Mouse (Mus musculus) monocyte, adult 2 months (primary cell): ENCODE results near the gene Tspan9.

Experiments
- DNase-seq, 2 experiments: peaks; one replicate each; pipeline ENCODE4 v3.0.0; 2022; ENCODE audit warnings: low spot score in 2 of 2, low read depth in 1 of 2

Gene Tspan9

GRCm38 (mm10) chr6:128041836-128042235 is 101.6 kb downstream of the Tspan9 start:
- no peak for DNase-seq

DNA sequence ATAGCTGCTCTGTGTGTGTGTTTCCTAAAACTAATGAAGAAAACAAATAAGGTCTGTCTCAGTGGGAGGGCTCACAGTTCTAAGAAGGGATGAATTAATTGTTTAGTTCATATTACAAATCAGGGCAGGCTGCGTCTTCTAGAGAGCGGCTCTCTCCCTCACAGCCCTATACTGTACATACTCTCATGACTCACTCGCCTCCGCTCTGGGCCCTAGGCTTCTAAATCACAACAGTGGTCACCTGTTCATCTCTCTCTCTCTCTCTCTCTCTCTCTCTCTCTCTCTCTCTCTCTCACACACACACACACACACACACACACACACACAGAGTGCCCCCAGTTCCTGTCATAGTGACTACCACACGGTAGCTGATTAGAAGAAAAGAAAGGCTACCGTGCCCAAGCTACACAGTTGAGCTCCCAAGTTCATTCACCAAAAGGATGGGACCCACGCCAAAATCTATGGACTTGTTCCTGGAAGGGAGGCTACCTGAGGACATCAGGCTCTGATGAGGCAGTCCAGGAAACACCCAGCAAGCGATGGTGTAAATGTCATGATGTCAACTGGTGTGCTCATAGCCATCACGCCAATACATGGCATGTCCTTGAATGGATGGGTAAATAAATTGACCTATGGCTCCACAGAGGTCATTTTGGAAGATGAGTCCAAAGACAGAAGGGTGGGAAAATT is 104.2 kb downstream of the Tspan9 start:
- DNase-seq: no peak

DNA sequence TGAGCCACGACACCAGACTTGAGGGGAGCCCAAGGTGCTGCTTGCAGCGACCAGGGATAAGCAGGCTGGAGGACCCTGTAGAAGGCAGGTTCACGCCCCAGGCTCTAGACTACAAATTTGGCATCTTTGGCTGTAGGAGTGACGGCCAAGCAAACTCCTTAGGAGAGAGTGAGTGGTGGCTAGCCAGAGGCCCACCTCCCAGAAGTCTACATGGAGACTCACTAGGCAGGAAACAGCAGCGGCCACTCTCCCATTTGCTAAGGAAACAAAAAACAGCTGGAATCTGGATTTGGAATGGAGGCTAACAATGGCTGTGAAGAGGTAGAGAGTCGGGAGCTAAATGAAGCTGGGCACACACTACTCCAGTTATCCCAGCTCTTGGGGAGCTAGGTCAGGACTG is 104.8 kb downstream of the Tspan9 start:
- DNase-seq: no peak

GRCm38 (mm10) chr6:128036597-128036996 is 106.8 kb downstream of the Tspan9 start:
- DNase-seq: no peak

DNA sequence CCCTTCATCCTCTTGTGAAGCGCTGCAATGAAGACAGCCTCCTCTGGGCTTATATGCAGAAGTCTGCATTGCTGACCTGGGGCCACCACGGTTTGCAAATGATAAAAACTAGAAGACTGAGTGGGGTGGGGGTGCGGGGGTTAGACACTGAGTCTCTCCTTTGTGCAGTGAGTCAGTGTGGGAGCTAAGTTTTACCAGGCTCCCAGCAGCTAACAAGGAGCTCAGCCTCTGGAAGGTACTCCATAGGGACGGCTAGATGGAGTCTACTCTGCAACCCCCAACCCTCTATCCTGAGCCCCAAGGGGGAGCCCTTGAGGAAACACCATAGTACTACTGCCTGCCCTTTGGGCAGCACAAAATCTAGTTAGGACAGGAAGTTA is 107.5 kb downstream of the Tspan9 start:
- DNase-seq: no peak

- no peak for DNase-seq
These were observed 108.0 kb downstream of the Tspan9 start for GRCm38 (mm10) chr6:128035250-128035929.

GRCm38 (mm10) chr6:128034317-128035249 is 108.8 kb downstream of the Tspan9 start:
- no peak for DNase-seq

DNA sequence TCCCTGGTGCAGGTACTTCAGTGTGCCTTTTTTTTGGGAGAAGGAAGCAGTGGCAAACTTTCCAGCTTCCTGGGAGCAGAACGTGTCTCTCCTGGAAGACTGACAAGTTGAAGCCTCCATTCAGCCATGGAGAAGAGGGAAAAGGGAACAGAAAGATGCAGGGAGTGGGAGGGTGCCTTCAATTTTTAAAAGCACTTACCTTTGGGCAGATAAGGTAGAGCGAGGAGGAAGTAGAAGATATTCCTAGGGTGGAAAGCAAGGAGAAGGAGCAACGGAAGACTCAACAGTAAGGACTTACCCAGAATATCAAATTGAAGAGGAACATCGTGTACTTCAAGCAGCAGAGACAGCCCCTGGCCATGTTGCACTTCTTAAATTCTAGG is 109.5 kb downstream of the Tspan9 start:
- no peak for DNase-seq

GRCm38 (mm10) chr6:128033172-128033867 is 110.1 kb downstream of the Tspan9 start:
- DNase-seq: no peak

DNA sequence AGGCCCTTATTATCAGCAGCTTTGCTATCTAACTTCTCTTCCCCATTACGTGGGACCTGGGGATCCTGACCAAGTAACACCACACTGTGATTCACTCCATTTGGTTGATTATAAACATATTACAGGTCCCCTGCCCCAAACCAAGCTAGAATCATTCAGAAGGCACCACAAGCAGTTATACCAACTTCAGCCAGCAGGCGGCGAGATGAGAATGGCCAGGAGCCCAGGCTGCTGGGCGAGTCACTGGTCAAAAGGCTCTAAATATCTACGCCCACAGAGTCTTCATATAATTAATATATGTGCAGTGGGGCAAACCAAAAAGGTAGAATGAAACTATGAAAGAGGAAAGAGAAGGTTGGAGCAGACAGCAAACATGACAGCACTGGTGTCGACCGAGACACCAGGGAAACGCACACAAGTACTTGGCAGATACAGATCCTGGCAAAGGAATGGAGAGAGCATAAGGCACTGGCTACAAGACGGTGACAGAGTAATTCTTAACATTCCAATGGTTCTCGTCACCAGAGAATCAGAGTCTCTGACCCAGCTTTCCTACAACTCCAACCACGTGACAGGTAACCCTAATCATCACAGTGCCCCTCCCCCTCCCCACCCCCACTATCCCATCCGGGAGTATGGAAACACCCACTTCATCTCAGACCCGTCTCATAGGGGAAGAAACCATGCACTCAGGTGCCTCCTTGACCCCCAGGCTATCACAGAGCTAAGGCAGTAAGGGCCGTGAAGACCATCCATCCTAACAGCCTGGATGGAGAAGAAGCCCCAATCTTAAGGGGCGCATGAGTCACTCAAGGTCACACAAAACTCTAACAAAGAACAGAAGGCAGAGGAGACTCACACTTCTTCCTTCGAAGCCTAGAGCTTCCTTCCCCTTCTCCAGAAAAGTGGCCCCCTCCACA is 110.9 kb downstream of the Tspan9 start:
- DNase-seq: peak; percentile 8 to 34

DNA sequence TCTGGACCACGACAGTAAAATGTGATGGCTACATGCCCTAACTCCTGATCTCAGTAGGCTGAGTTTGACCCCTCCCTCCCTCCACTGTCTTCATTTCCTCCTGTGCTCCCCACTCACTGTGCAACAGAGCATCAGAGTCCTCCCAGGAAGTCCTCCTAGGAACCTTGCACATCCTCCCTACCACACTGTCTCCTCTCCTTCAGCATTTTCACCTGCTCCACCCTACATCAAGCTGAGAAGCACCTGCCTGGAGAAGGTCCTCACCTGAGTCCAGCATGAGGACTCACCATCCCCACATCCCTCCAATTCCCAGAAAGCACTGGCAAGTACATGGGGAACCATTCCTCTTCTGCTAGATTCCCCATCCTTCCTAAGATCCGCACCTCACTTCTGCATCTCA is 111.8 kb downstream of the Tspan9 start:
- DNase-seq: no peak

DNA sequence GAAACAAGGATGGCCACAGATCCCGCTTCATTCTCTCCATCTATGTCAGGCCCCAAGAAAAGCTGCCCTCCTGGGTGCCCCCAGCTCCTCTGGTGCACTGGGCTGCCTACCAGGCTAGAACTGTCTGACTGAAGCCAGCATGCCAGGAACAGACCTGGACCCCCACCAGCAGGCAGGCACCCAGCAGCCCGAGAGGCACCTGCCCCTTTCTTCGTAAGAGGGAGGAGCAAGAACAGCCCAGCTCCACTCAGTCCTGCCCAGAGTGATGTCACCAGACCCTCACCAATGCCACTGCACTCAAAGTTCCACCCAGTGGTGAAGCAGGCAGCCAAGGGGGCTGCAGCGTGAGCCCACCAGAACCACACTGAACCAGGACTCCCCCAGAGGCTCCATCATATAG is 112.3 kb downstream of the Tspan9 start:
- DNase-seq: no peak

- no peak for DNase-seq
These were observed 112.9 kb downstream of the Tspan9 start for GRCm38 (mm10) chr6:128030475-128030874.

DNA sequence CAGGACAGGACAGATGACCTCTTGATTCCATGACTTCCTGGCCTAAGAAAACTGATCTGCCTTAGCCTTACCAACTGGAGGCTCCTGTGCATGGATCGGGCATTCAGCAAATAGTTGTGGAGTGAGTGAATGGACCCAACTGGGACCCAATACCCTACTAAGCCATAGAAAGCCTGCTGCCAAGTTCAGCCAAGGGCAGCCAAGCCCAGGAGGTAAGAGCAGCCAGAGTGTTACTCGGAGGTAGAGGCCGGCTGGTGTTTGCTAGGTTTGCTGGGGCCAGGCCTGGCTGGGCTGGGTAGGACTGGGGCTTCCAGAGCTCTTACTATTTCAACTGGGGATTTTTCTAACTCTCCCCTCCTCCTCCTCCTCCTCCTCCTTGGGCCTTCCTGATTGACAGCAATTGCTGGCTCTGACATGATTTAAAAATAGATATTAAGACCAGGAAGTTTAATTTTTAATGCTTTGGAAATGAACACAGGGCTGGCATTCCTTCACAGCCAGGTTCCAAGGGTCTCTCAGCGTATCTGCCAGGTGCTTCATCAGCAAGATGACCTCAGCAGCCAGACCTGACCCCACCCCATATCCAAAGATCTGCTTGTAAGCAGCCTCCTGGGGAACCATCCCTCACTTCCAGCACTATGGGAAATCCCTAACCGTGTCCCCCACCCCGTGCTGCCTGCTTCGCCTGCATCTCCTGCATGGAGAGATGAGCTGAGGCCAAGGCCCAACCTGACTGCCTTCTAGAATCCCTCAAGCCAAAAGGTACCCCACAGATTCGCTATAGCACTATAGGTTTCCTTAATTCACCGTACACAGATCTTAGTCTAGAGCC is 113.7 kb downstream of the Tspan9 start:
- no peak for DNase-seq

DNA sequence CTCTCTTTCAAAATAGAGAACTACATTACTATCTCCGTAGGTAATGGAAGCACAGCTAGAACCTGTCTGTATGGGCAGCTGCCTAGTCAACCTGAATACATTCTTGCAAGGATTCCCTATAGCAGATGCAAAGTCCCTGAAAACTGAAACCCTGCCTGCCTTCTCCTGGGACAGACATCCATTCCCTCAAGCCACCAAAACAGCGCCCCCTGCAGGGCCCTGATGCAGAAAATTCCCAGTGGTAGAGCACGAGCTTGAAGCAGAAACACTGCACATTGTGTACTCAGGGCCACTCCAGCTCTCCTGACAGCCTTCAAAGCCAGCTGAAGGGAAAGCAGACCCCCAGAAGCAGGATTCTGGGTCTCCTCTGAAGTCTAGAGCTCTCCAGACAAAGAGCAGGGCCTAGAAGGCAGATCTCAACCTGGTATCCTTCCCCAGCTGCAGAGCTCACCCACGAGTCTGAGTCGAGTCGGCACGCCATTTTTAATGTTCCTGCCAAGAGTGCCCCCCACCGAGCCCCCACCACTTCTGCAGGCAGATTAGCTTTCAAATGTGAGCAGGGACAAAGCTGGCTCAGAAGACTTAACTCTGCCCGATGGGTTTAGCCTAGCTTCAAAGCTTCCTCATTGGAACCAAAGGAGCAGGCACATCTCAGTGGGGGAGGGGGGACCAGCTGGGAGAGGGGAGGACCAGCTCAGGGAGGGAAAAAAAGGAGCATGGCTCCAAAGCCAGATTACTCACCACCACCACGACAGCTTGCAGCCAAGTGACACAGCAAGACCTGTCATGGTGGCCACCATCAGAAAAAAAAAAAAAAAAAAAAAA is 115.1 kb downstream of the Tspan9 start:
- no peak for DNase-seq

GRCm38 (mm10) chr6:128025997-128026396 is 117.4 kb downstream of the Tspan9 start:
- DNase-seq: no peak

DNA sequence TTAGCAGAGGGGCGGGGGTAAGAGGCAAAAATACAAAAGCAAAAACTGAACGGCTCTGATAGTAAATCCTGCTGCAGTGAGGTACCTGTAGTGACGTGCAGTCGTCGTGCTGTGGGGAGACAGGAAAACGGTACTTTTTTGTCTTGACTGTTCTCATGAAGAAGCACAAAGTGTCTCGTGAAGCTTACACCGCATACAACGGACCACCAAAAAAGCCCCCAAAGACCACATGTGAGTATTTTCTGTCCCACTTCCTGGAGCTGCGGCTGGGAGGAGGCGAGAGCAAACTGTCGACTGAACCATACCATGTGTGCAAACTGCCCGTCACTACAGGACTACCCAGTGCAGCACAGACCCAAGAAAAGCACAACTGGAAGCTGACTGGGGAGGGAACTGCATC is 117.8 kb downstream of the Tspan9 start:
- no peak for DNase-seq

DNA sequence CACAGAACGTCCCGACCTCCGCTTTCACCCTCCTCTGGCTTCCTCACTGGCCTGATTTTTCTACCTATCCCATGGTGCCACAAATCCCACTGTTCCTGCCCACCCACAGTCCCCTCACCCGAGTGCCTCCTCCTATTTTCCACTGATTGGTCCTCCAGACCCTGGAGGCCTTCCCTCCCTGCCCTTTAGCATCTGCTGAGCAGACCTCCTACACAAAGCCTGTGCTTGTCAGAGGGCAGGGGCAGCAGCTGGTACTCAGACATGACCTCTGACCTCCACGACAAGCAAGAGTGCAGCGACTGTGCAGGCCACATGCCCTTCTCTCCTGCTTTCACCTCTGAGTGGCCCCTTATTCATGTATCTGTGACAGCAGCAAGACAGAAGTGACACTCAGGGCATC is 121.2 kb downstream of the Tspan9 start:
- DNase-seq: no peak

- DNase-seq: no peak
These were observed 121.5 kb downstream of the Tspan9 start for GRCm38 (mm10) chr6:128021931-128022202.
